Mouse (Mus musculus) ES-E14 (cell line): ENCODE measurements at regions not wholly inside any gene's neighbourhood (a gene's known extent, or its start where the extent isn't known, plus 50 kb on each side); places are given as distances from the start of the nearest gene placed in this dataset.

Source experiments
- HCFC1 ChIP-seq: IDR thresholded peaks from 2 replicates; pipeline ENCODE4 v1.6.1; 2012; ENCODE audit warnings: low read length, inconsistent platforms, borderline replicate concordance; ENCODE audit not compliant: insufficient read depth
- MAFK ChIP-seq: IDR thresholded peaks from 2 replicates; pipeline ENCODE4 v1.6.1; 2014; ENCODE audit warnings: mild to moderate bottlenecking, low read depth, low read length, inconsistent platforms; ENCODE audit not compliant: insufficient read depth
- ZNF384 ChIP-seq: IDR thresholded peaks from 2 replicates; pipeline ENCODE4 v1.6.1; 2012; ENCODE audit warnings: low read depth, low read length, inconsistent platforms

GRCm38 (mm10) chr1:168783851-168784250 lies 351.8 kb upstream of the Pbx1 start:
- TF ChIP-seq ZNF384 (no peak), HCFC1 (no peak), MAFK (no peak)
